Mouse (Mus musculus) cerebellum, postnatal 14 days (tissue): ENCODE results near the gene Palm3.
"Not testable (repeated sequence)": the region's sequence is repeated elsewhere in the genome, so short reads cannot be mapped to it uniquely, and the experiment has no call there.

Experiments used
- DNase-seq, 2 experiments: peaks; one replicate each; pipeline ENCODE4 v3.0.0; 2021; ENCODE audit warnings: mixed read lengths in 2 of 2

Palm3 gene

GRCm38 (mm10) chr8:83998231-83999056 lies 22.8 kb upstream of the Palm3 start:
- peak; percentile 68 to 70 for DNase-seq

GRCm38 (mm10) chr8:83999057-83999705 lies 22.1 kb upstream of the Palm3 start:
- DNase-seq: no peak

- no peak for DNase-seq
These were observed 21.4 kb upstream of the Palm3 start for GRCm38 (mm10) chr8:83999825-84000224.

- DNase-seq: no peak
These were observed 19.8 kb upstream of the Palm3 start, which contains the start of gene 1700067K01Rik for GRCm38 (mm10) chr8:84001281-84002000. Gene 1700067K01Rik, plus strand, starts transcription at chr8:84001502.

GRCm38 (mm10) chr8:84002957-84003611 lies 18.2 kb upstream of the Palm3 start:
- DNase-seq: peak in 1 of 2 experiments; percentile 37

GRCm38 (mm10) chr8:84003612-84004246 lies 17.5 kb upstream of the Palm3 start:
- no peak for DNase-seq

- DNase-seq: peak; percentile 93 to 94
These were observed 16.6 kb upstream of the Palm3 start for GRCm38 (mm10) chr8:84004533-84005201.

GRCm38 (mm10) chr8:84005502-84005901 lies 15.8 kb upstream of the Palm3 start:
- not testable (repeated sequence) for DNase-seq

- DNase-seq: no peak
These were observed 12.9 kb upstream of the Palm3 start for GRCm38 (mm10) chr8:84008362-84008761.

- peak; percentile 92 to 94 for DNase-seq
These were observed 11.4 kb upstream of the Palm3 start for GRCm38 (mm10) chr8:84009876-84010275.

GRCm38 (mm10) chr8:84010625-84011611 lies 10.4 kb upstream of the Palm3 start:
- DNase-seq: peak; percentile 81 to 82

- no peak for DNase-seq
These were observed 9.4 kb upstream of the Palm3 start, which contains the start of gene 2210011C24Rik for GRCm38 (mm10) chr8:84011705-84012498. Gene 2210011C24Rik, minus strand, starts transcription at chr8:84012171.

GRCm38 (mm10) chr8:84012499-84013165 lies 8.6 kb upstream of the Palm3 start:
- peak in 1 of 2 experiments; percentile 29 for DNase-seq

GRCm38 (mm10) chr8:84015833-84016232 lies 5.4 kb upstream of the Palm3 start:
- no peak for DNase-seq

GRCm38 (mm10) chr8:84019738-84020137 lies 1.5 kb upstream of the Palm3 start:
- no peak for DNase-seq

GRCm38 (mm10) chr8:84021569-84021968 lies 298 bp downstream of the Palm3 start:
- DNase-seq: no peak

GRCm38 (mm10) chr8:84023085-84023484 lies 1.8 kb downstream of the Palm3 start:
- DNase-seq: no peak

- DNase-seq: no peak
These were observed 2.4 kb downstream of the Palm3 start for GRCm38 (mm10) chr8:84023631-84024030.

GRCm38 (mm10) chr8:84024171-84024570 lies 2.9 kb downstream of the Palm3 start:
- DNase-seq: peak; percentile 55 to 75
